Mouse (Mus musculus) liver, postnatal 0 days (tissue): ENCODE measurements at regions not wholly inside any gene's neighbourhood (a gene's known extent, or its start where the extent isn't known, plus 50 kb on each side); places are given as distances from the start of the nearest gene placed in this dataset.

Experiments used
- CTCF ChIP-seq: sonication (generic); IDR thresholded peaks from 2 replicates; pipeline ENCODE4 v1.5.1; 2016; ENCODE audit warnings: antibody characterized with exemption, low read depth
- EP300 ChIP-seq: IDR thresholded peaks from 2 replicates; pipeline ENCODE4 v1.6.1; 2016; ENCODE audit warnings: antibody characterized with exemption, low read depth, mild to moderate bottlenecking

DNA sequence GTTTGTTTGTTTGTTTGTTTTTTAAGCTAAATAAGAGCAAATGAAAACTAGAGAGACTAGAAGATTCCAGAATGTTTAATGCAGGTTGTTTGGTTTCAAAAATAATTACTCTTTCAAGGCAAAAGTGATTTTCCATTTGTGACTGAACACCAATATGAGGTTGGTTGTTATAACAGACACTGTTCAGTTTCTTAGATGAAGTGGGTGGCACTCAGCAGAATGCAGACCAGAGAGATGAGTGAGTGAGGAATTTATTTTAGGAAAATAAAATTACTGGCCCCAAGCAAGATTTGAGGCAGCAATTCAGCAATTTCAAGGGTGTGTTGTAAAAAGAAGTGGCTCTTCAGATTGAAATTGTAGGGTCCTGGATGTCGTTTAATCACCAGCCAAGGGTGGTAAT is 171.4 kb upstream of the B430305J03Rik start:
- TF ChIP-seq CTCF (no peak), EP300 (no peak)
